Mouse (Mus musculus) c-Kit-negative CD71-positive TER-119-positive erythroid progenitor cells, embryonic 14.5 days (primary cell): ENCODE results near the gene Cacna1d.

Experiments used
- DNase-seq: peaks from one replicate; pipeline ENCODE4 v3.0.0-alpha.2; 2013; ENCODE audit warnings: low read depth, low spot score

Cacna1d gene

DNA sequence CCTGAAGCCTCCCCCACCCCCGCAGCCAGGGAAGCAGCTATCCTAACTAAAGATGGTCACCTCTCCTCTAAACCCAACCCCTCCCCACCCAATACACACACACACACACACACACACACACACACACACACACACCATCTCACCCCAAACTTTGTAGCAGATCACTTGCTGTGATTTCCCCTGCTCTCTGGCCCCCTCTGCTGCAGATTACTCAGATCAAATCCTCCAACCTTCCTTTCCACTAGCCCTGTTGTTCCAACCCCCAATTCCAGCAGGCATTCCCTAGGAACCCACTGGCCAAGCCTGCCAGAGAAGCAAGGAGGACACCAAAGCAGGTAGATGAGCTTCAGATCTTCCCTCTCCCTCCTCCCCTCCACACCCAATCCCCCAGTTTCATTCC is 118.4 kb downstream of the Cacna1d start:
- DNase-seq: no peak

- DNase-seq: no peak
Measured at GRCm38 (mm10) chr14:30371070-30371469, 120.2 kb downstream of the Cacna1d start.

GRCm38 (mm10) chr14:30367074-30367473 is 124.2 kb downstream of the Cacna1d start:
- no peak for DNase-seq

DNA sequence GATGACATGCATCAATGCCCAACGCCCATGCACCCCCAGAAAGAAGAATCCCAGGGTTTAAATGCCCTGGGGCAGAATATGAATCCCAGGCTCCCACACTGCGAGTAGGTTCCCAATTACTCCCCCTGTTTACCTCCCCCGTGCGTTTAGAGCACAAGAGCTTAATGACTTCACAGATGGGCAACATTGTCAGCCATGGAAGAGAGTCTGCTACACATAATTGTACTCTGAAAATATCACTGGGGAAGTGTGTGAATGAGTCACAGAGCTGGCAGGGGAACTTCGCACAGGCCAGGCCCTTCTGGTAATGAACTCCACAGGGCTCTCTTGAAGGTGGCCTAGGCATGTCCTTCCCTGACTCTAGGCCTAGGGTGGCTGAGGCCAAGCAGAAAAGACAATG is 125.4 kb downstream of the Cacna1d start:
- no peak for DNase-seq

- no peak for DNase-seq
Measured at GRCm38 (mm10) chr14:30363487-30364167, 127.6 kb downstream of the Cacna1d start.

- DNase-seq: no peak
Measured at GRCm38 (mm10) chr14:30362370-30362769, 128.9 kb downstream of the Cacna1d start.

DNA sequence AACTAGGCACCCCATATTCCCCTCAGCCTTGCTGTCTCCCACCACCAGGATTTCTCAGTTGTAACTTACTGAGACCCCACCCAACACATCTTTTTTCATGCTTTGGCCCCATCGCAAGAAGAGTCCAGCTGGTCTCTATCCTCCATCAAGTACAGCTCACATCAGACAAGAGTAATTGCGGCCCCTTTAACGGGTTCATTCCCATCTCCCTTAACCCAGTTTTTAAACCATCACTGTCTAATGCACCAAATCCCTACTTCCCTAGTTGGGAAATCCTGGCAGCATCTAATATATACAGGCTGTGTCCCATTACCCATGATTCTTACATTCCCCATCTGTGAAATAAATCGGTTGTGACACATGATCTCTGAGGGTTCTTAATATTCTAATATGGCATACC is 130.8 kb downstream of the Cacna1d start:
- no peak for DNase-seq

DNA sequence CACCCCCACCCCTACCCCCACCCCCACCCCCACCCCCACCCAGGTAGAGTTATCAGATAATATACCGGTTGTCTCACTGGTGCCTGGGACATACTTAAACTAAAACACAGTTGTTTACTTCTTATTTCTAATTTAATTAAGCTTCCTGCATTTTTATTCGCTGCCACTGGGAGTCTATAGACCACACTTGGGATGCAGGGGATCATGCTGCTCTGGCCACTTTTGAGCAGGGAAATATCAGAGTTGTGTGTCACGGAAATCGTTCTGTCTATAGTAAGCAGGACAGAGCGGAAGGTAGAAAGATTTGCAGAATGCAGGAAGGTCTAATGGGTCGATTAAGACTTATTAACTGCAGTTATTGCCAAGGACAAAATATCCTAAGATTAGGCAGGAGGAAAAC is 131.3 kb downstream of the Cacna1d start:
- no peak for DNase-seq

- DNase-seq: no peak
Measured at GRCm38 (mm10) chr14:30358028-30358427, 133.2 kb downstream of the Cacna1d start.

- no peak for DNase-seq
Measured at GRCm38 (mm10) chr14:30356456-30356855, 134.8 kb downstream of the Cacna1d start.

DNA sequence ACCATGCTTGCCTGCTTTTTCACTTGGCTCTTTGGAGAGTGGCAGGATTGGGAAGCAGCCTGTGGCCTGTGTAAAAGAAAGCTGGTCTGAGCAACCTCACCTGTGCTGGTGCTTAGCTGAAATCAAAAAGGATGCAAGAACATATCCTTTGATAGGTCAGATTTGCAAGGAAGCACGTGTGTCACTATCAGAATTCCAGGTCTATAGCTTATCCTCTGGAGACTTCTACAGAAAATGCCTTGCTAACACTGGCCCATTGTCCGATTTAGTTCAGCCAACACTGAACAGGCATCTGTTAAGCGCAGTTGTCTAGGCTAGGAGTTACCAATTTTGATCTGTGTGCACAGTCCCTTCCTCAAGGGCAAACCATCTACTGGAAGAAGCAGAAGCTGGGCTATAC is 136.5 kb downstream of the Cacna1d start:
- no peak for DNase-seq

DNA sequence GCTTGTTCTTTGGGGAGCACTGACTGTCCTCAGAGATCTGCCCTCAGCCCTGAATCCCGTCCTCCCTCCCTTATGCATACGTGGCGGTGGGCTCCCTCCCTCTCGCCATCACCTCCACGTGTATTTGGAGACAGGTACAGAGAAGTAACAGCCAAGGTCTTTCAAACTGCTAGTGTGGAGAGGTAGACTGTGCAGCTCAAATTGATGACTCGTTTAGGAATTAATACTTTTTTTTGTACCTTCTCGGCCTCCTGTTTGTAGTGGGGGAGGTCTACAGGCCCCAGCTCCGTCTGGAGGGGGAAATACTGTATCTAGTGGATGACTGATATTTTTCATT is 137.2 kb downstream of the Cacna1d start:
- no peak for DNase-seq

DNA sequence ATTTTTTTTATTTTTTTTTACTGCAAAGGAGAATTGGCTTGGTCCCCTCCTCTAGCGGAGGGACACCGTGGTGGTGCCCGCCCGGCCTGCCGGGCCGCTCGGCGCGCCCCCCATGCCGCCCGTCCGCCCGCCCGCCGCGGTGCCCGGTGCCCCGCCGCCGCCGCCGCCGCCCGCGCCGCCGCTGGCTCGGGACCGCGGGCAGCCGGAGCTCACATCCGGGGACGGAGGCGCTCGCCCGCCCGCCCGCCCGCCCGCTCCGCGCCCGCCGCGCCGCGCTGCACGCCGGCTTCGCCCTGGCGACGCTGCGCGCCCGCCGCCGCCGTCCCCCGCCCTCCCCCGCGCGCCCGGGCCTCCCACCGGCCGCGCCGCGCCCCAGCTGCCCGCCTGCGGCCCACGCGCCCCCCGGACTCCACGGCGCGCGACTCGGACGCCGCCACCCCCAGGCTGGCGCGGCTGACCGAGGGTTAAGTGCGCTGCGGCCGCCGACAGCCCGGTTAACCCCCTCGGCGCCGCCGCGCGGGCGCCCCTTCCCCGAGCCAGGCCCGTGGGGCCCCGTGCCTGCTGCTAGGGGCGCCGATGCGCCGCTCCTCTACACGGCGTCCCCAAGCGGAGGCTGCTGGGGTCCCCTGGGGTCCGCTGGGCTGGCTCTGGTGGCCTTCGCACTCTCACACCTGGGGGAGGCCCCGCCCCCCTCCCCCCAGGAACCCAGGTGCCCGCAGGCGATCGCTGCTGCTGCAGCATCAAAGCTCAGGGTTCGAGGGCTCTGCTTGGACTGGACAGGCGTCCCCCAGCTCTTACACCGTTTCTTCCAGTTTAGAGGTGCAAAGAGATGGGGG is 137.7 kb downstream of the Cacna1d start:
- no peak for DNase-seq

DNA sequence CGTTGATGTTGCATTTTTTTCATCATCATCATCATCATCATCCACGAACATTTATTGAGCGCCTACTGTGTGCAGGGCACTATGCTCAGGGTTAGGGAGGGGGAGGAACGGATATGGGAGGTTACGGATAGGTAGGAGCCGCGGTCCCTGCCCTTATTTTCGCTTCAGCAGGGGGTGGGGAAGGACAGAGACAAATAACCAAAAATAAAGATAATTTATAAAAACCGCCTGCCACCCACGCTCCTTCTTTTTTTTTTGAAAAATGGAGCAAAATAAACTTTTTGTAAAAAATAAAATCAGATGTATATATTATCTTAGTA is 138.3 kb downstream of the Cacna1d start:
- no peak for DNase-seq

- no peak for DNase-seq
Measured at GRCm38 (mm10) chr14:30352061-30352950, 138.9 kb downstream of the Cacna1d start.

GRCm38 (mm10) chr14:30350285-30350684 is 141.0 kb downstream of the Cacna1d start:
- DNase-seq: no peak

DNA sequence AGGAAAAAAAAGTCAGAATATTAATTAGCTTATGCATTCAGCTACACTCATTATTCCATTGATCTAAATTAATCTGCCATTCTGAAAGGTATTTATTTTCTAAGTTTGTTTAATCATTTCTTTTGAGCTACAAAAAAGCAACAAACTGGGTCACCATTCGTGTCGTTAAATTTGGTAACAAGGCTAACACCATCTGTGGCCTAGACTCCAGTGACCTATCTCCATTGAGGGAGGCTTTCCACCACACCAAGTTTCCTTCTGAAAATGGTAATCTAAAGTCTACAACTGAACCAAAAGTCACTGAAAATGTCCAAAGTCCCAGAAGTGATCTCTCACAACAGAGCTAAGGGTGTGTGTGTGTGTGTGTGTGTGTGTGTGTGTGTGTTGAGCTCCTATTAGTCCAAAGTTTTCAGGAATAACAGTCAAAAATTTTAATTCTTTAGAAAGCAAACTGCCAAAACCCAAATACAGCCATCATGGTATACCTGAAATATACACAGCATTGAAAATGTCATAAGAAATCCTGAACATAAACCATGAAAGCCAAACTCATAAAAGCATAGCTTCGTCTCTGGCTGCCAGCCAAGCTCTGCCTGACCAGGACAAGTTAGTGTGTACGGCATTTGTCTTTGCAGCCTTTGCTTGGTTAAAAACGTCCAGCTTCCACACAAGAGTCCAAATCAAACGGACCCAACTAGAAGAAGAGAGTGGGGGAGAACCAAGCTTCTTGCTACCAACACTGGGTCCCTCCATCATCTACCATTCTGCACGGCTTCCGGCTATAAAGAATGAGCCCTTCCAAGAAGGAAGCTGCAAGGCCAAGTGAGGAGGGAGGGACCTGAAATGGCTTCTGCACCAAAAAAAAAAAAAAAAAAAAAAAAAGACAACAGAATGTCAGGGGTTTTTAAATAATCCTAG is 146.0 kb downstream of the Cacna1d start:
- no peak for DNase-seq

DNA sequence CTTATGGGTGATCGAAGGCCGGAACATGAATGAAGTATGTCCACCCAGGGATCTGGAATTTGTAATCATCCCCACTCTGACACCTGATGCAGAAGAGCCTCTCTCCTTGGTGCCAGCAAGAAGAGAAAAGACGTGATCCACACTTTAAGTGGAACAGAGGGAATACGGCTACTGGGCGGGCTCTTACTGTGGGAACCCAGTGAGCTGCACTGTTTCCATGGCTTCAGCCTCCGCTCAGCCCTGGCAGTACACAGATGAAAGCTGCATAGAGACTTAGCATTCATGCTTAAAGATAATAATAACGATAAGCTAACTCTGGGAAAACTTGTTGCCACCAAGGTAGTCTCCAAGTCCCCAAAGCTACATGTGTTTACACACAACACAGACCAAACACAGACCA is 147.5 kb downstream of the Cacna1d start:
- no peak for DNase-seq

GRCm38 (mm10) chr14:30341825-30342590 is 149.2 kb downstream of the Cacna1d start:
- no peak for DNase-seq

DNA sequence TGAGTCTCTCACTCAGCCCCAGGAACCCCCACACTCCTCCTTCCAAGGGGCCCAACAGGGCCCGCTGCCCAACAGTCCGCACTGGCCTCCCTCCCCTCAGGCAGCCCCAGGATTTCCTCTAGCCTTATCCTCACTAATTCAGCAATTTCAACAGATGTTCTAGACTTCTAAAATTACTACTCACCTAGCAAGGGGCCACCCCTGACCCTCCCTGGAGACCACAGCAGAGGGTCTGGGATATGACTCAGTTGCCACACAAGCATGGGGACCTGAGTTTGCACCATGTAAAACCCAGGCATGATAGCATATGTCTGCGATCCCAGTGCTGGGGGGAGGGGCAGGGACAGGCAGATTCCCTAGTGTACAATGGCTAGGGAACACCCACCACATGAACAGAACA is 151.1 kb downstream of the Cacna1d start:
- no peak for DNase-seq

DNA sequence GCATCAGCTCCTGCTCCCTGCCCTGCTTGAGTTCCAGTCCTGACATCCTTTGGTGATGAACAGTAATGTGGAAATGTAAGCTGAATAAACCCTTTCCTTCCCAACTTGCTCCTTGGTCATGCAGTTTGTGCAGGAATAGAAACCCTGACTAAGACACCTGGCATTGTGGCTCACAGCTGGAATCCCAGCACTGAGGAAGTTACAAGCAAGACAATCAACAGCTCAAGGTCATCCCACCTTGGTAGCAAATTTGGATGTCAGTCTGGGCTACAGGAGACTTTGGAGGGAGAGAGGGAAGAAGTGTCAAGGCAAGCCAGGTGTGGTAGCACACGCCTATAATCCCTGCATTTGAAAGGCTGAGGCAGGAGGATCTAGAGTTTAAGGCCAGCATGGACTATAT is 159.4 kb downstream of the Cacna1d start:
- DNase-seq: no peak
